Mouse (Mus musculus) central nervous system, embryonic 11.5 days (tissue): ENCODE results near the gene Clca2. TPM values are rescaled to one million over a fixed set of nuclear protein-coding genes. Genes with fewer than 3 reads are reported as not detected.

ENCODE experiments used
- polyA plus RNA-seq: library from polyadenylated mRNA; depleted of rRNA; stranded (reverse); fragments of >200 nt; gene quantifications from 2 replicates; pipeline ENCODE4 v1.2.3, GENCODE M21; 2012; rRNA removed

Clca2 gene
- 0.07 and 0.19 TPM in 2 replicates for polyA plus RNA-seq

GRCm38 (mm10) chr3:145099291-145099690 lies at the start of gene Clca2:
Gene Clca2 (minus strand): TSS chr3:145099443.

GRCm38 (mm10) chr3:145118254-145119001 lies 19.2 kb upstream of the Clca2 start, which contains the start of gene Odf2l:
Gene Odf2l (plus strand): TSS chr3:145118588.

GRCm38 (mm10) chr3:145032676-145033075 lies 66.6 kb downstream of the Clca2 start, which contains the start of gene Clca1:
Gene Clca1 (minus strand): TSS chr3:145032776.

Other genes with a start within 250 kb of the Clca2 start
- 0.04 TPM in 1 of 2 replicates, not detected in the other for gene Clca4b, start 166.9 kb downstream of the Clca2 start, polyA plus RNA-seq
- not detected in 2 replicates for gene Clca4a, start 124.4 kb downstream of the Clca2 start, polyA plus RNA-seq
- gene Clca1, start 66.7 kb downstream of the Clca2 start, polyA plus RNA-seq = 0.05 and 0.15 TPM in 2 replicates
- 35.8 and 45.5 TPM in 2 replicates for gene Odf2l, start 19.1 kb upstream of the Clca2 start, polyA plus RNA-seq
- 1.1 and 3.2 TPM in 2 replicates for gene Col24a1, start 193.0 kb upstream of the Clca2 start, polyA plus RNA-seq